Mouse (Mus musculus): ENCODE measurements around the gene Rhot2. TPM values are rescaled to one million over a fixed set of nuclear protein-coding genes. Genes with fewer than 3 reads are reported as not detected.

The Rhot2 gene
- polyA plus RNA-seq, 1 experiment = 108 TPM

- TF ChIP-seq CTCF (IDR thresholded peaks at IDR 0.05; ENCODE audit: extremely low read depth, insufficient read depth, low read length) (no peak), POLR2A (IDR thresholded peaks at IDR 0.05; ENCODE audit: extremely low read depth, insufficient read depth, low read length) (no peak)
- no peak overlapping the region for H3K27ac ChIP-seq (ENCODE audit: insufficient read depth, low read length)
- peaks cover 5% of the 10 kb centered on the region for H3K4me1 ChIP-seq (ENCODE audit: control insufficient read depth, insufficient read depth, low read length)
- peak overlapping the region; percentile 79; the same call in 1 of the 2 replicates for H3K4me3 ChIP-seq (ENCODE audit: insufficient read depth, low read length)
Observed at GRCm38 (mm10) chr17:25830806-25831431, 13.7 kb downstream of the Rhot2 start.

- TF ChIP-seq CTCF (IDR thresholded peaks at IDR 0.05; ENCODE audit: extremely low read depth, insufficient read depth, low read length) (no peak), POLR2A (IDR thresholded peaks at IDR 0.05; ENCODE audit: extremely low read depth, insufficient read depth, low read length) (peak; percentile 24; the same call in 1 of the 2 replicates)
- Histone ChIP-seq H3K4me3 (ENCODE audit: insufficient read depth, low read length) (peak overlapping the region; percentile 75; the same call in 1 of the 2 replicates), H3K4me1 (ENCODE audit: control insufficient read depth, insufficient read depth, low read length) (peaks cover 2% of the 10 kb centered on the region; the same call in 1 of the 2 replicates), H3K27ac (ENCODE audit: insufficient read depth, low read length) (no peak overlapping the region)
Observed at GRCm38 (mm10) chr17:25830200-25830753, 14.4 kb downstream of the Rhot2 start.

GRCm38 (mm10) chr17:25829558-25830017 is 15.1 kb downstream of the Rhot2 start:
- H3K4me3 ChIP-seq (ENCODE audit: insufficient read depth, low read length) = peak overlapping the region; percentile 75
- no peak for TF ChIP-seq CTCF (IDR thresholded peaks at IDR 0.05; ENCODE audit: extremely low read depth, insufficient read depth, low read length)
- H3K27ac ChIP-seq (ENCODE audit: insufficient read depth, low read length) = no peak overlapping the region
- peaks cover 2% of the 10 kb centered on the region; the same call in 1 of the 2 replicates for H3K4me1 ChIP-seq (ENCODE audit: control insufficient read depth, insufficient read depth, low read length)

- peak within 1 kb of the TSS; percentile 39; the same call in 1 of the 2 replicates for H3K27ac ChIP-seq (ENCODE audit: insufficient read depth, low read length)
- TF ChIP-seq POLR2A (IDR thresholded peaks at IDR 0.05; ENCODE audit: extremely low read depth, insufficient read depth, low read length) (peak; percentile 73), CTCF (IDR thresholded peaks at IDR 0.05; ENCODE audit: extremely low read depth, insufficient read depth, low read length) (peak; percentile 46)
- peak within 1 kb of the TSS; percentile 75 for H3K4me3 ChIP-seq (ENCODE audit: insufficient read depth, low read length)
- peaks cover 8% of the 10 kb centered on the region for H3K4me1 ChIP-seq (ENCODE audit: control insufficient read depth, insufficient read depth, low read length)
Observed at GRCm38 (mm10) chr17:25828712-25829557, 15.7 kb downstream of the Rhot2 start, which contains the start of gene Jmjd8. Jmjd8 (plus strand) TSS chr17:25828867.

GRCm38 (mm10) chr17:25828223-25828594 is 16.4 kb downstream of the Rhot2 start:
- Histone ChIP-seq H3K27ac (ENCODE audit: insufficient read depth, low read length) (no peak overlapping the region), H3K4me1 (ENCODE audit: control insufficient read depth, insufficient read depth, low read length) (peaks cover 9% of the 10 kb centered on the region), H3K4me3 (ENCODE audit: insufficient read depth, low read length) (peak overlapping the region; percentile 75; the same call in 1 of the 2 replicates)
- TF ChIP-seq CTCF (IDR thresholded peaks at IDR 0.05; ENCODE audit: extremely low read depth, insufficient read depth, low read length) = no peak
- TF ChIP-seq POLR2A (IDR thresholded peaks at IDR 0.05; ENCODE audit: extremely low read depth, insufficient read depth, low read length) = no peak

- peaks cover 9% of the 10 kb centered on the region for H3K4me1 ChIP-seq (ENCODE audit: control insufficient read depth, insufficient read depth, low read length)
Observed at GRCm38 (mm10) chr17:25827546-25828222, 17.0 kb downstream of the Rhot2 start.

GRCm38 (mm10) chr17:25827011-25827410 is 17.6 kb downstream of the Rhot2 start:
- Histone ChIP-seq H3K4me3 (ENCODE audit: insufficient read depth, low read length) (no peak overlapping the region), H3K27ac (ENCODE audit: insufficient read depth, low read length) (no peak overlapping the region), H3K4me1 (ENCODE audit: control insufficient read depth, insufficient read depth, low read length) (peaks cover 9% of the 10 kb centered on the region)
- TF ChIP-seq POLR2A (IDR thresholded peaks at IDR 0.05; ENCODE audit: extremely low read depth, insufficient read depth, low read length) (no peak), CTCF (IDR thresholded peaks at IDR 0.05; ENCODE audit: extremely low read depth, insufficient read depth, low read length) (no peak)

More at GRCm38 (mm10) chr17:25827546-25828222, 17.0 kb downstream of the Rhot2 start:
- Histone ChIP-seq H3K4me3 (ENCODE audit: insufficient read depth, low read length) (no peak overlapping the region), H3K27ac (ENCODE audit: insufficient read depth, low read length) (no peak overlapping the region)
- TF ChIP-seq CTCF (IDR thresholded peaks at IDR 0.05; ENCODE audit: extremely low read depth, insufficient read depth, low read length) = no peak
- no peak for TF ChIP-seq POLR2A (IDR thresholded peaks at IDR 0.05; ENCODE audit: extremely low read depth, insufficient read depth, low read length)

- Histone ChIP-seq H3K4me1 (ENCODE audit: control insufficient read depth, insufficient read depth, low read length) (peaks cover 7% of the 10 kb centered on the region), H3K4me3 (ENCODE audit: insufficient read depth, low read length) (no peak overlapping the region), H3K27ac (ENCODE audit: insufficient read depth, low read length) (no peak overlapping the region)
- TF ChIP-seq POLR2A (IDR thresholded peaks at IDR 0.05; ENCODE audit: extremely low read depth, insufficient read depth, low read length) (no peak), CTCF (IDR thresholded peaks at IDR 0.05; ENCODE audit: extremely low read depth, insufficient read depth, low read length) (no peak)
Observed at GRCm38 (mm10) chr17:25825984-25826570, 18.6 kb downstream of the Rhot2 start.
